Mouse (Mus musculus): Measurements from ENCODE around the gene Trpm3. TPM values are rescaled to one million over a fixed set of nuclear protein-coding genes. Genes with fewer than 3 reads are reported as not detected.

Gene Trpm3
- polyA plus RNA-seq, 1 experiment from 2014 or later: 1.9 TPM

- ATAC-seq (ENCODE audit: insufficient read depth) (no peak), DNase-seq (no peak)
- Histone ChIP-seq H3K4me1 (ENCODE audit: insufficient read depth) (0 out of 2 replicates have a peak, but pooled peaks cover 3% of the 10 kb centered on the region), H3K9me3 (ENCODE audit: low read depth, low read length) (no peaks in the 10 kb centered on the region), H3K9ac (no peak overlapping the region), H3K36me3 (ENCODE audit: insufficient read depth) (no peaks in the 10 kb centered on the region), H3K4me2 (no peak overlapping the region), H3K27ac (ENCODE audit: low read depth) (no peak overlapping the region), H3K4me3 (ENCODE audit: low read depth, low read length) (no peak overlapping the region), H3K27me3 (ENCODE audit: insufficient read depth, low read length) (no peaks in the 10 kb centered on the region)
- TF ChIP-seq CTCF (IDR thresholded peaks at IDR 0.05; ENCODE audit: low read depth): no peak
- WGBS: 46% methylated on average over 3 of the region's 3 CpGs
Measured at GRCm38 (mm10) chr19:22739240-22739639, 600.4 kb downstream of the Trpm3 start.

- no peaks in the 10 kb centered on the region for H3K9me3 ChIP-seq (ENCODE audit: low read depth, low read length)
- no peaks in the 10 kb centered on the region for H3K4me1 ChIP-seq (ENCODE audit: insufficient read depth)
- H3K36me3 ChIP-seq (ENCODE audit: insufficient read depth): no peaks in the 10 kb centered on the region
- H3K4me3 ChIP-seq (ENCODE audit: low read depth, low read length): no peak overlapping the region
- H3K9ac ChIP-seq: no peak overlapping the region
- DNase-seq (peak; percentile 54), ATAC-seq (ENCODE audit: insufficient read depth) (no peak)
- no peaks in the 10 kb centered on the region for H3K27me3 ChIP-seq (ENCODE audit: insufficient read depth, low read length)
- no peak overlapping the region for H3K4me2 ChIP-seq
- H3K27ac ChIP-seq (ENCODE audit: low read depth): no peak overlapping the region
- no peak for TF ChIP-seq CTCF (IDR thresholded peaks at IDR 0.05; ENCODE audit: low read depth)
- 34% methylated on average over 13 of the region's 13 CpGs for WGBS
Measured at GRCm38 (mm10) chr19:22753311-22753809, 614.5 kb downstream of the Trpm3 start.

- 83% methylated on average over 10 of the region's 10 CpGs for WGBS
- H3K27ac ChIP-seq (ENCODE audit: low read depth): no peak overlapping the region
- no peaks in the 10 kb centered on the region for H3K36me3 ChIP-seq (ENCODE audit: insufficient read depth)
- H3K4me2 ChIP-seq: no peak overlapping the region
- H3K9ac ChIP-seq: no peak overlapping the region
- DNase-seq (no peak), ATAC-seq (ENCODE audit: insufficient read depth) (no peak)
- no peaks in the 10 kb centered on the region for H3K9me3 ChIP-seq (ENCODE audit: low read depth, low read length)
- no peak for TF ChIP-seq CTCF (IDR thresholded peaks at IDR 0.05; ENCODE audit: low read depth)
- H3K27me3 ChIP-seq (ENCODE audit: insufficient read depth, low read length): no peaks in the 10 kb centered on the region
- H3K4me1 ChIP-seq (ENCODE audit: insufficient read depth): no peaks in the 10 kb centered on the region
- no peak overlapping the region for H3K4me3 ChIP-seq (ENCODE audit: low read depth, low read length)
Measured at GRCm38 (mm10) chr19:22754071-22754470, 615.2 kb downstream of the Trpm3 start.

- Histone ChIP-seq H3K27me3 (ENCODE audit: insufficient read depth, low read length) (no peaks in the 10 kb centered on the region), H3K9ac (no peak overlapping the region), H3K4me2 (no peak overlapping the region), H3K4me1 (ENCODE audit: insufficient read depth) (no peaks in the 10 kb centered on the region), H3K36me3 (ENCODE audit: insufficient read depth) (no peaks in the 10 kb centered on the region), H3K9me3 (ENCODE audit: low read depth, low read length) (no peaks in the 10 kb centered on the region), H3K27ac (ENCODE audit: low read depth) (no peak overlapping the region), H3K4me3 (ENCODE audit: low read depth, low read length) (no peak overlapping the region)
- 70% methylated on average over 8 of the region's 8 CpGs for WGBS
- TF ChIP-seq CTCF (IDR thresholded peaks at IDR 0.05; ENCODE audit: low read depth): no peak
- no peak for ATAC-seq (ENCODE audit: insufficient read depth)
- no peak for DNase-seq
Measured at GRCm38 (mm10) chr19:22754498-22754897, 615.7 kb downstream of the Trpm3 start.

GRCm38 (mm10) chr19:22758496-22758895, 619.6 kb downstream of the Trpm3 start:
- Histone ChIP-seq H3K9ac (no peak overlapping the region), H3K27ac (ENCODE audit: low read depth) (no peak overlapping the region), H3K4me1 (ENCODE audit: insufficient read depth) (no peaks in the 10 kb centered on the region), H3K27me3 (ENCODE audit: insufficient read depth, low read length) (no peaks in the 10 kb centered on the region), H3K4me2 (no peak overlapping the region), H3K4me3 (ENCODE audit: low read depth, low read length) (no peak overlapping the region), H3K36me3 (ENCODE audit: insufficient read depth) (no peaks in the 10 kb centered on the region), H3K9me3 (ENCODE audit: low read depth, low read length) (no peaks in the 10 kb centered on the region)
- no peak for DNase-seq
- no peak for TF ChIP-seq CTCF (IDR thresholded peaks at IDR 0.05; ENCODE audit: low read depth)
- 79% methylated on average over 2 of the region's 2 CpGs for WGBS
- ATAC-seq (ENCODE audit: insufficient read depth): no peak

GRCm38 (mm10) chr19:22768242-22768641, 629.4 kb downstream of the Trpm3 start:
- Histone ChIP-seq H3K9ac (no peak overlapping the region), H3K27ac (ENCODE audit: low read depth) (no peak overlapping the region), H3K4me2 (no peak overlapping the region), H3K36me3 (ENCODE audit: insufficient read depth) (no peaks in the 10 kb centered on the region), H3K4me1 (ENCODE audit: insufficient read depth) (no peaks in the 10 kb centered on the region), H3K9me3 (ENCODE audit: low read depth, low read length) (no peaks in the 10 kb centered on the region), H3K27me3 (ENCODE audit: insufficient read depth, low read length) (no peaks in the 10 kb centered on the region), H3K4me3 (ENCODE audit: low read depth, low read length) (no peak overlapping the region)
- TF ChIP-seq CTCF (IDR thresholded peaks at IDR 0.05; ENCODE audit: low read depth): no peak
- ATAC-seq (ENCODE audit: insufficient read depth): no peak
- 77% methylated on average over 3 of the region's 3 CpGs for WGBS
- no peak for DNase-seq

- 80% methylated on average over 3 of the region's 3 CpGs for WGBS
Measured at GRCm38 (mm10) chr19:22775191-22775695, 636.4 kb downstream of the Trpm3 start.

More at GRCm38 (mm10) chr19:22775191-22775695, 636.4 kb downstream of the Trpm3 start:
- no peak for ATAC-seq (ENCODE audit: insufficient read depth)
- Histone ChIP-seq H3K27me3 (ENCODE audit: insufficient read depth, low read length) (no peaks in the 10 kb centered on the region), H3K36me3 (ENCODE audit: insufficient read depth) (no peaks in the 10 kb centered on the region), H3K4me2 (no peak overlapping the region), H3K9ac (no peak overlapping the region), H3K9me3 (ENCODE audit: low read depth, low read length) (no peaks in the 10 kb centered on the region), H3K4me1 (ENCODE audit: insufficient read depth) (no peaks in the 10 kb centered on the region), H3K4me3 (ENCODE audit: low read depth, low read length) (no peak overlapping the region), H3K27ac (ENCODE audit: low read depth) (no peak overlapping the region)
- no peak for DNase-seq
- no peak for TF ChIP-seq CTCF (IDR thresholded peaks at IDR 0.05; ENCODE audit: low read depth)

All from lung, embryonic 14.5 days (tissue).